Mouse (Mus musculus) olfactory bulb, adult 2 months (tissue): ENCODE data around the gene Bdh1.

Experiments used
- CTCF ChIP-seq: fragments of 200-500 bp; IDR thresholded peaks from 2 replicates; pipeline ENCODE4 v1.5.1; 2012; ENCODE audit warnings: low read depth, mild to moderate bottlenecking, low read length, moderate library complexity; ENCODE audit not compliant: insufficient read depth
- POLR2A ChIP-seq: fragments of 200-500 bp; IDR thresholded peaks from 2 replicates; pipeline ENCODE4 v1.6.1; 2012; ENCODE audit warnings: mild to moderate bottlenecking, low read depth, low read length, moderate library complexity; ENCODE audit not compliant: insufficient read depth

- TF ChIP-seq CTCF (no peak), POLR2A (no peak)
Measured at GRCm38 (mm10) chr16:31454013-31454412, 31.9 kb downstream of the Bdh1 start.
